Mouse (Mus musculus): ENCODE data around the gene Gm2a. TPM values are rescaled to one million over a fixed set of nuclear protein-coding genes. Genes with fewer than 3 reads are reported as not detected.

Gene Gm2a
- total and polyA plus RNA-seq, 3 experiments: 0.19 to 0.52 TPM; not detected in 1

DNA sequence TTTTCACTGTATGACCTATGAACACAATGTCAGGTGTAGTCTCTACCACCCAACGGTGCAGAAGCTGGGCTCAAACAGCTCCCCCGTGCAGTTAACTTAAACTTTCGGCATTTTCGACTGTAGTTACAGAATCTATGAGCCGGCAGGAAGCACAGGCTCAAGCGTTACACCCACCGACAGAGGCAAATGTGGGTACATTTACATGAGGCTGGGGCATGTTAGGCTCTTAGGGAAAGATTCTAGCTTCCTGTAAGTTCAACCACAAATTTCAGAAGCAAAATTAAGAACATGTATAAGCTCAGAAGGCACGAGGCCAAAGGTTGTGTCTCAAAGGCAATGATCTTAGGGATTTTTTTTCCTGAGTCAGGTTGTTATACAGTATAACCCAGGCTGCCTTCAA, 25.4 kb upstream of the Gm2a start:
- no peak overlapping the region for H3K9ac ChIP-seq (ENCODE audit: control insufficient read depth, low read depth, low read length, poor library complexity, severe bottlenecking)
- H3K4me1 ChIP-seq (ENCODE audit: control insufficient read depth in 1 of 2, insufficient read depth in 2 of 2, low read length in 2 of 2): no peaks in the 10 kb centered on the region; a peak in 1 of 4 replicates
- H3K36me3 ChIP-seq (ENCODE audit: control insufficient read depth in 1 of 2, insufficient read depth in 2 of 2, low read length in 2 of 2): no peaks in the 10 kb centered on the region
- DNase-seq (ENCODE audit: low read depth, low spot score): no peak
- H3K27me3 ChIP-seq (ENCODE audit: control insufficient read depth in 1 of 2, insufficient read depth in 2 of 2, low read length in 2 of 2): peaks cover 0 to 6% of the 10 kb centered on the region in 2 experiments
- no peaks in the 10 kb centered on the region for H3K79me2 ChIP-seq (ENCODE audit: control insufficient read depth, insufficient read depth, low read length, poor library complexity)
- H3K4me3 ChIP-seq (ENCODE audit: control insufficient read depth in 1 of 2, insufficient read depth in 1 of 2, low read depth in 2 of 2, low read length in 2 of 2): no peak overlapping the region
- TF ChIP-seq MEF2A (IDR thresholded peaks at IDR 0.05; ENCODE audit: extremely low read depth, insufficient replicate concordance, low read depth, low read length, poor library complexity, severe bottlenecking): no peak
- TF ChIP-seq TAL1 (IDR thresholded peaks at IDR 0.05; ENCODE audit: low read length): no peak
- no peak for TF ChIP-seq MYC (IDR thresholded peaks at IDR 0.05; ENCODE audit: low read depth, low read length)
- TF ChIP-seq TBP (IDR thresholded peaks at IDR 0.05; ENCODE audit: low read depth, low read length): no peak
- TF ChIP-seq UBTF (IDR thresholded peaks at IDR 0.05; ENCODE audit: borderline replicate concordance, insufficient read depth, low read depth, low read length): no peak
- no peak for TF ChIP-seq RAD21 (IDR thresholded peaks at IDR 0.05; ENCODE audit: low read depth, low read length)
- TF ChIP-seq TCF12 (IDR thresholded peaks at IDR 0.05; ENCODE audit: low read depth, low read length): no peak
- no peak for TF ChIP-seq MAZ (IDR thresholded peaks at IDR 0.05; ENCODE audit: low read depth, low read length)
- no peak for TF ChIP-seq SMC3 (IDR thresholded peaks at IDR 0.05; ENCODE audit: low read depth, low read length)
- TF ChIP-seq ZMIZ1 (IDR thresholded peaks at IDR 0.05; ENCODE audit: low read depth, low read length): no peak
- TF ChIP-seq CHD1 (IDR thresholded peaks at IDR 0.05; ENCODE audit: low read depth, low read length): no peak
- TF ChIP-seq SIN3A (IDR thresholded peaks at IDR 0.05; ENCODE audit: low read length): no peak
- TF ChIP-seq MXI1 (IDR thresholded peaks at IDR 0.05; ENCODE audit: low read depth, low read length): no peak
- no peak for TF ChIP-seq POLR2AphosphoS2 (IDR thresholded peaks at IDR 0.05; ENCODE audit: low read length)
- TF ChIP-seq CTCF (IDR thresholded peaks at IDR 0.05 in 2 of 3, conservative IDR thresholded peaks at IDR 0.05 in 1 of 3; ENCODE audit: control insufficient read depth in 1 of 3, insufficient read depth in 1 of 3, low read depth in 2 of 3, low read length in 3 of 3, poor library complexity in 1 of 3, severe bottlenecking in 1 of 3): no peak
- TF ChIP-seq GATA1 (IDR thresholded peaks at IDR 0.05; ENCODE audit: low read depth, low read length): no peak
- TF ChIP-seq USF2 (IDR thresholded peaks at IDR 0.05; ENCODE audit: borderline replicate concordance in 1 of 2, insufficient read depth in 1 of 2, low read depth in 1 of 2, low read length in 2 of 2): no peak
- H3K9me3 ChIP-seq (replicated peaks; ENCODE audit: insufficient read depth, low read length): no peaks in the 10 kb centered on the region
- H3K27ac ChIP-seq (ENCODE audit: control insufficient read depth, low read depth, low read length): no peak overlapping the region

DNA sequence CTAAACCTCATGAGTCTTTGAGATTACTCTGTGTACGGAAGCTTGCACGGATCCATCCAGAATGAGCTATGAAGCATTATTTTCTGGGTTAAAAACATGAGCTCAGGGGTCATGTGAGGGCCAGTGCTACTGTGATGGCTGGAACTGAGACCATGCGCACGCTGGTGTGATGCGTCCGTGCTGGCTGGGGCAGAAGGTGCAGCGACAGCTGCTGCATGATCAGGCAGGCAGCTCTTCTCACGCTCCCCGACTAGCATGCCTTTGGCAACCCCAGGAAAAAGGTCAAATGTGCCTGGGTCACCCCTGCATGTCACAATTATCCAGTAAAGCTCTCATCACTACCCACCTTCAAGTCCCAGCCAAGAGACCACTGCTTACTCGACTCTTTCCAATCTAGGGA, 24.7 kb upstream of the Gm2a start:
- Histone ChIP-seq H3K4me3 (ENCODE audit: control insufficient read depth in 1 of 2, insufficient read depth in 1 of 2, low read depth in 2 of 2, low read length in 2 of 2) (no peak overlapping the region), H3K9ac (ENCODE audit: control insufficient read depth, low read depth, low read length, poor library complexity, severe bottlenecking) (no peak overlapping the region), H3K36me3 (ENCODE audit: control insufficient read depth in 1 of 2, insufficient read depth in 2 of 2, low read length in 2 of 2) (no peaks in the 10 kb centered on the region), H3K4me1 (ENCODE audit: control insufficient read depth in 1 of 2, insufficient read depth in 2 of 2, low read length in 2 of 2) (no peaks in the 10 kb centered on the region; a peak in 1 of 4 replicates), H3K27me3 (ENCODE audit: control insufficient read depth in 1 of 2, insufficient read depth in 2 of 2, low read length in 2 of 2) (peaks cover 0 to 6% of the 10 kb centered on the region in 2 experiments), H3K79me2 (ENCODE audit: control insufficient read depth, insufficient read depth, low read length, poor library complexity) (no peaks in the 10 kb centered on the region), H3K27ac (ENCODE audit: control insufficient read depth, low read depth, low read length) (no peak overlapping the region), H3K9me3 (replicated peaks; ENCODE audit: insufficient read depth, low read length) (no peaks in the 10 kb centered on the region)
- DNase-seq (ENCODE audit: low read depth, low spot score): no peak
- TF ChIP-seq CTCF (IDR thresholded peaks at IDR 0.05 in 2 of 3, conservative IDR thresholded peaks at IDR 0.05 in 1 of 3; ENCODE audit: control insufficient read depth in 1 of 3, insufficient read depth in 1 of 3, low read depth in 2 of 3, low read length in 3 of 3, poor library complexity in 1 of 3, severe bottlenecking in 1 of 3) (no peak), ZKSCAN1 (IDR thresholded peaks at IDR 0.05; ENCODE audit: low read depth, low read length) (no peak), MXI1 (IDR thresholded peaks at IDR 0.05; ENCODE audit: low read depth, low read length) (no peak), TBP (IDR thresholded peaks at IDR 0.05; ENCODE audit: low read depth, low read length) (no peak), POLR2AphosphoS2 (IDR thresholded peaks at IDR 0.05; ENCODE audit: low read length) (no peak), USF2 (IDR thresholded peaks at IDR 0.05; ENCODE audit: borderline replicate concordance in 1 of 2, insufficient read depth in 1 of 2, low read depth in 1 of 2, low read length in 2 of 2) (no peak), BHLHE40 (IDR thresholded peaks at IDR 0.05; ENCODE audit: borderline replicate concordance, low read depth, low read length) (no peak), ZC3H11A (IDR thresholded peaks at IDR 0.05; ENCODE audit: low read depth, low read length) (no peak), CHD2 (IDR thresholded peaks at IDR 0.05; ENCODE audit: low read length) (no peak), NRF1 (IDR thresholded peaks at IDR 0.05; ENCODE audit: insufficient read depth, low read depth, low read length, poor library complexity, severe bottlenecking) (no peak), MYC (IDR thresholded peaks at IDR 0.05; ENCODE audit: low read depth, low read length) (no peak), POLR2AphosphoS5 (IDR thresholded peaks at IDR 0.05; ENCODE audit: borderline replicate concordance, low read depth, low read length) (no peak), HCFC1 (IDR thresholded peaks at IDR 0.05; ENCODE audit: low read depth, low read length) (no peak), NELFE (IDR thresholded peaks at IDR 0.05; ENCODE audit: low read depth, low read length) (no peak), RAD21 (IDR thresholded peaks at IDR 0.05; ENCODE audit: low read depth, low read length) (no peak), SMC3 (IDR thresholded peaks at IDR 0.05; ENCODE audit: low read depth, low read length) (no peak), JUND (IDR thresholded peaks at IDR 0.05; ENCODE audit: low read depth, low read length) (no peak), ELF1 (IDR thresholded peaks at IDR 0.05; ENCODE audit: low read depth, low read length) (no peak), GABPA (IDR thresholded peaks at IDR 0.05; ENCODE audit: low read depth, low read length) (no peak)
